Mouse (Mus musculus) midbrain, embryonic 16.5 days (tissue): ENCODE measurements at regions not wholly inside any gene's neighbourhood (a gene's known extent, or its start where the extent isn't known, plus 50 kb on each side); places are given as distances from the start of the nearest gene placed in this dataset.

Source experiments
- ATAC-seq: fragments of 200-750 bp; cut with Nextera tagmentation; 2 replicates; pipeline ENCODE4 v1.8.0; 2017; ENCODE audit warnings: moderate TSS enrichment
- H3K27ac ChIP-seq: fragments of 300-500 bp; sonication (generic); 2 replicates; pipeline ENCODE4 v1.5.1; 2014; ENCODE audit warnings: mild to moderate bottlenecking, low read length, mixed read lengths
- H3K27me3 ChIP-seq: fragments of 300-500 bp; sonication (generic); 2 replicates; pipeline ENCODE4 v1.6.1; 2014; ENCODE audit warnings: low read depth, low read length, mixed read lengths; ENCODE audit not compliant: control insufficient read depth, insufficient read depth
- H3K36me3 ChIP-seq: fragments of 300-500 bp; sonication (generic); 2 replicates; pipeline ENCODE4 v1.6.1; 2014; ENCODE audit warnings: mild to moderate bottlenecking, low read length, moderate library complexity, mixed read lengths; ENCODE audit not compliant: control insufficient read depth, insufficient read depth
- H3K4me1 ChIP-seq: fragments of 300-500 bp; sonication (generic); 2 replicates; pipeline ENCODE4 v1.6.1; 2014; ENCODE audit warnings: mild to moderate bottlenecking, low read length, mixed read lengths; ENCODE audit not compliant: control insufficient read depth, insufficient read depth
- H3K4me2 ChIP-seq: fragments of 300-500 bp; sonication (generic); 2 replicates; pipeline ENCODE4 v1.6.1; 2014; ENCODE audit warnings: mild to moderate bottlenecking, low read length, mixed read lengths
- H3K4me3 ChIP-seq: fragments of 300-500 bp; sonication (generic); 2 replicates; pipeline ENCODE4 v1.5.1; 2014; ENCODE audit warnings: low read depth, mild to moderate bottlenecking, low read length, moderate library complexity, mixed read lengths
- H3K9ac ChIP-seq: fragments of 300-500 bp; sonication (generic); 2 replicates; pipeline ENCODE4 v1.6.1; 2014; ENCODE audit warnings: low read depth, low read length, mixed read lengths
- H3K9me3 ChIP-seq: fragments of 300-500 bp; sonication (generic); replicated peaks from 2 replicates; pipeline ENCODE4 v1.6.1; 2014; ENCODE audit warnings: mild to moderate bottlenecking, low read length, mixed read lengths; ENCODE audit not compliant: control insufficient read depth, poor library complexity, severe bottlenecking
- WGBS: fragments of 180-500 bp; shearing (Covaris S2); extraction: QIAGEN DNeasy Blood & Tissue Kit; methylation state at CpG from one replicate; pipeline ENCODE4 v1.1.7; 2014; 5-methylcytosine and 5-hydroxymethylcytosine counted together

DNA sequence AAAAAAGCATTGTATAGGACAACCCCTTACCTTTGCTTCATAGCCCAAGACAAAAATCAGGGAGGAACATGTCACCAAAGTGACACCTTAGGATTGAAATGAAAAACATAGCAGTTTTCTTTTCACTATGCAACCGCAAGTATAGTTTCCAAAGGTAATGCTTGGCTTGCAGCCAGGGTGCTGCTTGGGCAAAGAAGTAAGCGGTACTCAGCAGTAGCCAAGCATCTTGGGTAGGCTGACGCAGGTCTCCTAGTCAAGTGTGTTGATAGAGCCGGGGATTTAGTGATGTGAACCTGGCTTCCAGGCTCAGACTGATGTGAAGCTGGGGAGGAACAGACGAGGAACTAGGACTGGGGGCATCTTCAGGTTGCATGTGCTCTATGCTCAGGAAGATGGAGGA, 138.3 kb upstream of the Cadm1 start:
- WGBS = 87% methylated on average over 5 of the region's 5 CpGs
- ATAC-seq = no peak
- H3K27ac ChIP-seq = no peak overlapping the region

DNA sequence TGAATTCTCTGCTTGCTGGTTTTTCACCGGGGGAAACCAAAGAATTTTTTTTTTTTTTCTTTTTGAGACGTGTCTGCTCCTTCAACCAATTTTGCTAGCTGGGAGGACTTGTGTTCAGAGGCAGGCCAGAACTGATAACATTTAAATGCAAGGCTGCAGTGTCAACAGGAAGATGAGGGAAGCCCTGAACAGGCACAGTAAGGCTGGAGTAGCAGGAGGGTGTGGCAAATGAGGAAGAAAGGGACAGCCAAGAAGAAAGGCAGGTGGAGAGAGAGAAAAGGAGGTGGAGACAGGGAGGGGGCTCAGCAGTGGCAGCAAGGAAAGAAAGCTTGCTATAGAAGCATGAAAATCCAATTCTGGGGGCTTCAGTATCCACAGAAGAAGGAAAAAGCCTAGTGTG, 130.4 kb upstream of the Cadm1 start:
- no peak for ATAC-seq
- Histone ChIP-seq H3K36me3 (no peaks in the 10 kb centered on the region), H3K9me3 (no peaks in the 10 kb centered on the region), H3K27ac (no peak overlapping the region), H3K9ac (no peak overlapping the region), H3K4me3 (no peak overlapping the region), H3K27me3 (no peaks in the 10 kb centered on the region), H3K4me1 (no peaks in the 10 kb centered on the region), H3K4me2 (no peak overlapping the region)
- 0% methylated on average over 2 of the region's 2 CpGs for WGBS

More for the DNA sequence above, 138.3 kb upstream of the Cadm1 start:
- H3K9ac ChIP-seq = no peak overlapping the region
- H3K9me3 ChIP-seq = no peaks in the 10 kb centered on the region
- no peaks in the 10 kb centered on the region for H3K36me3 ChIP-seq
- H3K4me1 ChIP-seq = 0 out of 2 replicates have a peak, but pooled peaks cover 2% of the 10 kb centered on the region
- no peaks in the 10 kb centered on the region for H3K27me3 ChIP-seq
- no peak overlapping the region for H3K4me3 ChIP-seq
- no peak overlapping the region for H3K4me2 ChIP-seq

DNA sequence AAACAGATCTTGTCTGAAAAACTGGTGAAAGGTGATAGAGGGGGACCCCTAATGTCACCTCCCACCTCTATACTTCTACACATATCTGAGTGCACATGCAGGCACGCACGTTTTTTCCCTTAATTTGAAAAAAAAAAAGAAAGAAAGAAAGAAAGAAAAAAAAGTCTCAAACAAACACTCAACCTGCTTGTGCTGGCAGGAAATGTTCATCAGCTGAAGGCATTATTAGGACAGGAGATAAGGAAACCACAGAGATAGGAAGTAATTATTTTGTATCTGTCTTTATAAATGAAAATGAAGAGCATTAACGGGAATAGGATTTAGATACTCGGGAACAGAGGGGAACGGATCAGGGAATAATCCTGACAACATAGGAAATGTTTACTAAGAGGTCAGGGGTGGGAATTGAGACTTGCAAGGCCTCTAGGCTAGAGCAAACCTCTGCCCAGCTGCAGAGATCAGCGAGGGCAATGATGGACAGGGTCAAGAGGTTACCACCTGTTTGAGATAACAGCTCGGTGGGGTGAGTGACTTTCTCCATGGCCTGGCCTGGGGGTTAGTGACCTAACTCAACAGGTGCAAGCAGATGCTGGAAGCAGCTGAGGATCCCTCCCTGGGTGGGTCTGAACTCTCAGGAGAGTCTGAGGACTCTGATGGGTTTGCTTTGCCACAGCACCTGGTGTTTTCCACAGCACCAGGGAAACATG, 129.7 kb upstream of the Cadm1 start:
- no peaks in the 10 kb centered on the region for H3K4me1 ChIP-seq
- no peaks in the 10 kb centered on the region for H3K9me3 ChIP-seq
- no peak for ATAC-seq
- H3K27me3 ChIP-seq = no peaks in the 10 kb centered on the region
- no peaks in the 10 kb centered on the region for H3K36me3 ChIP-seq
- no peak overlapping the region for H3K27ac ChIP-seq
- H3K4me3 ChIP-seq = no peak overlapping the region
- no peak overlapping the region for H3K9ac ChIP-seq
- 27% methylated on average over 7 of the region's 7 CpGs for WGBS
- no peak overlapping the region for H3K4me2 ChIP-seq

GRCm38 (mm10) chr9:47401511-47401910, 128.5 kb upstream of the Cadm1 start:
- H3K4me3 ChIP-seq = no peak overlapping the region
- H3K27ac ChIP-seq = no peak overlapping the region
- 84% methylated on average over 11 of the region's 11 CpGs for WGBS
- H3K4me2 ChIP-seq = no peak overlapping the region
- H3K9me3 ChIP-seq = no peaks in the 10 kb centered on the region
- H3K4me1 ChIP-seq = no peaks in the 10 kb centered on the region
- no peaks in the 10 kb centered on the region for H3K27me3 ChIP-seq
- no peak overlapping the region for H3K9ac ChIP-seq
- no peaks in the 10 kb centered on the region for H3K36me3 ChIP-seq
- ATAC-seq = no peak

GRCm38 (mm10) chr9:47403317-47403716, 126.7 kb upstream of the Cadm1 start:
- Histone ChIP-seq H3K9ac (no peak overlapping the region), H3K4me2 (no peak overlapping the region), H3K9me3 (no peaks in the 10 kb centered on the region), H3K36me3 (no peaks in the 10 kb centered on the region), H3K27ac (no peak overlapping the region), H3K27me3 (no peaks in the 10 kb centered on the region), H3K4me1 (no peaks in the 10 kb centered on the region), H3K4me3 (no peak overlapping the region)
- ATAC-seq = no peak
- 32% methylated on average over 11 of the region's 11 CpGs for WGBS

- Histone ChIP-seq H3K27ac (no peak overlapping the region), H3K27me3 (no peaks in the 10 kb centered on the region), H3K36me3 (no peaks in the 10 kb centered on the region), H3K4me2 (no peak overlapping the region), H3K9me3 (no peaks in the 10 kb centered on the region), H3K4me3 (no peak overlapping the region), H3K9ac (no peak overlapping the region), H3K4me1 (no peaks in the 10 kb centered on the region)
- 68% methylated on average over 3 of the region's 3 CpGs for WGBS
- no peak for ATAC-seq
Observed at GRCm38 (mm10) chr9:47404821-47405220, 125.2 kb upstream of the Cadm1 start.

DNA sequence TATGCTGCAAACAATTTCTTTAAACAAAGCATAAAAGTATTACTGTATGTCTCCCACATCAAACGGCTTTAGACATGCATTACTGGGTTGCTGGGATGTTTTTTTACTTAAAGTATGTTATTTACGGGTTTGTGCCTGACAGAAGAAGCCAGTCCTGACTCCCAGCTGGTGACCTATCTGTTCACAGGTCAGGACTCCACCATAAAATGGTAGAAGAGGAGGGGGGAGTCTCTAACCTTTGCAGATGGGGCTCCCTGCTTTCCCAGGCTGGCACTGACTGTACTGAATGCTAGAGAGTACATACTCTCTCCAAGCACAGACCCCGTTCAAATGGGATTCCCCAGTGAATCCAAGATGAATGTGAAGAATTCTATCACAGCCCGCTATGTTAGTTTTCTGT, 124.4 kb upstream of the Cadm1 start:
- Histone ChIP-seq H3K27ac (no peak overlapping the region), H3K4me3 (no peak overlapping the region), H3K27me3 (no peaks in the 10 kb centered on the region), H3K36me3 (no peaks in the 10 kb centered on the region), H3K4me2 (no peak overlapping the region), H3K9me3 (no peaks in the 10 kb centered on the region), H3K9ac (no peak overlapping the region), H3K4me1 (no peaks in the 10 kb centered on the region)
- ATAC-seq = no peak
- 63% methylated on average over 4 of the region's 4 CpGs for WGBS

- H3K4me3 ChIP-seq = no peak overlapping the region
- 46% methylated on average over 7 of the region's 7 CpGs for WGBS
- ATAC-seq = no peak
- no peak overlapping the region for H3K9ac ChIP-seq
- H3K9me3 ChIP-seq = no peaks in the 10 kb centered on the region
- no peaks in the 10 kb centered on the region for H3K36me3 ChIP-seq
- H3K27me3 ChIP-seq = 0 out of 2 replicates have a peak, but pooled peaks cover 3% of the 10 kb centered on the region
- no peak overlapping the region for H3K27ac ChIP-seq
- H3K4me2 ChIP-seq = no peak overlapping the region
- H3K4me1 ChIP-seq = no peaks in the 10 kb centered on the region
Observed at GRCm38 (mm10) chr9:47407007-47407670, 122.8 kb upstream of the Cadm1 start.

DNA sequence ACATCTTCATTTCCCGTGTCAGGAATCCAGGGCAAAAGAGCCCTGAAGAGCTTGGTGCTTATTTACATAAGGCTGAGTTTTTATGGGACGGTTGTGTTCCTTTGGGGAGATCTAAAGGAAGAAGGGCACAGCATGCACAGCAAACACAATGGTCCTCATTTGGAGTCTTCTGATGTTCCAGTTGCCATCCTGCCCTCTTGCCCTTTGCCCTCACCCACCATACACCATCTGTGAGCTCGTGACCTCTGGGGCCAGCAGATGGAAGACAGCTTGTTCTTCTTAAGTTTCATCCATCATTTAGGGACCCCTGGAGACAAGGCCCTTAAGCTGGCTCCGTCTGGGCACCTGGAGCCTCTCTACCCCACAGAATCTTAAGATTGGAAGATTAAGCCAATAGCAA, 121.9 kb upstream of the Cadm1 start:
- WGBS = 35% methylated on average over 4 of the region's 4 CpGs

More for the DNA sequence above, 121.9 kb upstream of the Cadm1 start:
- no peak overlapping the region for H3K4me2 ChIP-seq
- H3K4me1 ChIP-seq = no peaks in the 10 kb centered on the region
- ATAC-seq = no peak
- H3K27ac ChIP-seq = no peak overlapping the region
- no peaks in the 10 kb centered on the region for H3K36me3 ChIP-seq
- H3K9me3 ChIP-seq = no peaks in the 10 kb centered on the region
- H3K4me3 ChIP-seq = no peak overlapping the region
- H3K9ac ChIP-seq = no peak overlapping the region
- 0 out of 2 replicates have a peak, but pooled peaks cover 3% of the 10 kb centered on the region for H3K27me3 ChIP-seq
